Mouse (Mus musculus): ENCODE measurements around the gene Nop53. TPM values are rescaled to one million over a fixed set of nuclear protein-coding genes. Genes with fewer than 3 reads are reported as not detected.

Gene Nop53
- polyA plus RNA-seq (2015; fragmentation: Nextera tagmentation; extraction: Ambion mirVana): 133 and 135 TPM in 2 replicates

- Histone ChIP-seq H3K4me1 (replicated peaks) (peaks cover 32% of the 10 kb centered on the region), H3K27ac (peak within 1 kb of the TSS; percentile 98), H3K9me3 (no peaks in the 10 kb centered on the region), H3K4me2 (peak within 1 kb of the TSS; percentile 69), H3K4me3 (peak within 1 kb of the TSS; percentile 71), H3K27me3 (no peaks in the 10 kb centered on the region), H3K9ac (peak within 1 kb of the TSS; percentile 77), H3K36me3 (peaks cover 38% of the 10 kb centered on the region)
- ATAC-seq (ENCODE audit: low FRiP score): peak; percentile 94
- WGBS: 2% methylated on average over 59 of the region's 59 CpGs
Observed at GRCm38 (mm10) chr7:15945721-15946536, at the start of gene Nop53. Nop53 (minus strand) TSS chr7:15946074.

GRCm38 (mm10) chr7:15993789-15994188, 47.9 kb upstream of the Nop53 start:
- Histone ChIP-seq H3K27ac (no peak overlapping the region), H3K4me3 (no peak overlapping the region), H3K4me1 (replicated peaks) (no peaks in the 10 kb centered on the region), H3K27me3 (no peaks in the 10 kb centered on the region), H3K9ac (no peak overlapping the region), H3K4me2 (no peak overlapping the region), H3K9me3 (no peaks in the 10 kb centered on the region), H3K36me3 (peaks cover 82% of the 10 kb centered on the region)
- WGBS: 95% methylated on average over 4 of the region's 4 CpGs
- no peak for ATAC-seq (ENCODE audit: low FRiP score)

- Histone ChIP-seq H3K4me2 (no peak overlapping the region), H3K9ac (no peak overlapping the region), H3K36me3 (peaks cover 87% of the 10 kb centered on the region), H3K4me3 (no peak overlapping the region), H3K27ac (no peak overlapping the region), H3K4me1 (replicated peaks) (no peaks in the 10 kb centered on the region), H3K9me3 (no peaks in the 10 kb centered on the region), H3K27me3 (no peaks in the 10 kb centered on the region)
- WGBS: 95% methylated on average over 3 of the region's 3 CpGs
- ATAC-seq (ENCODE audit: low FRiP score): no peak
Observed at GRCm38 (mm10) chr7:15993152-15993551, 47.3 kb upstream of the Nop53 start.

GRCm38 (mm10) chr7:15991764-15992163, 45.9 kb upstream of the Nop53 start:
- no peak for ATAC-seq (ENCODE audit: low FRiP score)
- Histone ChIP-seq H3K4me1 (replicated peaks) (no peaks in the 10 kb centered on the region), H3K36me3 (peaks cover 87% of the 10 kb centered on the region), H3K27me3 (no peaks in the 10 kb centered on the region), H3K4me3 (no peak overlapping the region), H3K9me3 (no peaks in the 10 kb centered on the region), H3K9ac (no peak overlapping the region), H3K4me2 (no peak overlapping the region), H3K27ac (no peak overlapping the region)
- WGBS: 94% methylated on average over 3 of the region's 3 CpGs

GRCm38 (mm10) chr7:15987661-15988356, 41.9 kb upstream of the Nop53 start:
- no peak overlapping the region for H3K9ac ChIP-seq

GRCm38 (mm10) chr7:15982729-15983407, 37.0 kb upstream of the Nop53 start:
- H3K4me3 ChIP-seq: no peak overlapping the region
- H3K27me3 ChIP-seq: no peaks in the 10 kb centered on the region
- H3K4me2 ChIP-seq: no peak overlapping the region
- WGBS: 54% methylated on average over 4 of the region's 4 CpGs
- H3K27ac ChIP-seq: no peak overlapping the region
- ATAC-seq (ENCODE audit: low FRiP score): no peak
- H3K9ac ChIP-seq: no peak overlapping the region
- H3K9me3 ChIP-seq: no peaks in the 10 kb centered on the region
- peaks cover 72% of the 10 kb centered on the region for H3K36me3 ChIP-seq
- no peaks in the 10 kb centered on the region for H3K4me1 ChIP-seq (replicated peaks)

More at GRCm38 (mm10) chr7:15987661-15988356, 41.9 kb upstream of the Nop53 start:
- Histone ChIP-seq H3K4me3 (no peak overlapping the region), H3K36me3 (peaks cover 74% of the 10 kb centered on the region), H3K27ac (no peak overlapping the region), H3K4me2 (no peak overlapping the region), H3K9me3 (no peaks in the 10 kb centered on the region), H3K27me3 (no peaks in the 10 kb centered on the region), H3K4me1 (replicated peaks) (no peaks in the 10 kb centered on the region)
- 97% methylated on average over 16 of the region's 16 CpGs for WGBS
- ATAC-seq (ENCODE audit: low FRiP score): no peak

- no peak overlapping the region for H3K4me2 ChIP-seq
- H3K4me3 ChIP-seq: no peak overlapping the region
- H3K27ac ChIP-seq: no peak overlapping the region
- peaks cover 70% of the 10 kb centered on the region for H3K36me3 ChIP-seq
- no peaks in the 10 kb centered on the region for H3K9me3 ChIP-seq
- no peak overlapping the region for H3K9ac ChIP-seq
- no peak for ATAC-seq (ENCODE audit: low FRiP score)
- H3K27me3 ChIP-seq: no peaks in the 10 kb centered on the region
- WGBS: 88% methylated on average over 4 of the region's 4 CpGs
- H3K4me1 ChIP-seq (replicated peaks): no peaks in the 10 kb centered on the region
Observed at GRCm38 (mm10) chr7:15981538-15981937, 35.7 kb upstream of the Nop53 start.

- Histone ChIP-seq H3K4me3 (no peak overlapping the region), H3K9me3 (no peaks in the 10 kb centered on the region), H3K9ac (no peak overlapping the region), H3K4me1 (replicated peaks) (no peaks in the 10 kb centered on the region), H3K27ac (no peak overlapping the region), H3K36me3 (peaks cover 70% of the 10 kb centered on the region), H3K4me2 (no peak overlapping the region), H3K27me3 (no peaks in the 10 kb centered on the region)
- WGBS: 84% methylated on average over 8 of the region's 8 CpGs
- no peak for ATAC-seq (ENCODE audit: low FRiP score)
Observed at GRCm38 (mm10) chr7:15980246-15980645, 34.4 kb upstream of the Nop53 start.

GRCm38 (mm10) chr7:15975904-15976303, 30.0 kb upstream of the Nop53 start:
- no peaks in the 10 kb centered on the region for H3K27me3 ChIP-seq
- H3K4me1 ChIP-seq (replicated peaks): no peaks in the 10 kb centered on the region
- no peaks in the 10 kb centered on the region for H3K9me3 ChIP-seq
- no peak overlapping the region for H3K4me2 ChIP-seq
- H3K9ac ChIP-seq: no peak overlapping the region
- no peak overlapping the region for H3K4me3 ChIP-seq
- 78% methylated on average over 4 of the region's 4 CpGs for WGBS
- H3K36me3 ChIP-seq: peaks cover 92% of the 10 kb centered on the region
- ATAC-seq (ENCODE audit: low FRiP score): no peak
- H3K27ac ChIP-seq: no peak overlapping the region

GRCm38 (mm10) chr7:15975451-15975850, 29.6 kb upstream of the Nop53 start:
- ATAC-seq (ENCODE audit: low FRiP score): peak; percentile 28; the same call in 1 of the 2 replicates
- no peak overlapping the region for H3K27ac ChIP-seq
- no peaks in the 10 kb centered on the region for H3K27me3 ChIP-seq
- H3K4me2 ChIP-seq: no peak overlapping the region
- no peak overlapping the region for H3K4me3 ChIP-seq
- peaks cover 91% of the 10 kb centered on the region for H3K36me3 ChIP-seq
- WGBS: 95% methylated on average over 10 of the region's 10 CpGs
- no peak overlapping the region for H3K9ac ChIP-seq
- no peaks in the 10 kb centered on the region for H3K9me3 ChIP-seq
- no peaks in the 10 kb centered on the region for H3K4me1 ChIP-seq (replicated peaks)

GRCm38 (mm10) chr7:15974712-15975111, 28.8 kb upstream of the Nop53 start:
- no peak overlapping the region for H3K9ac ChIP-seq
- WGBS: 62% methylated on average over 5 of the region's 5 CpGs

GRCm38 (mm10) chr7:15972247-15972646, 26.4 kb upstream of the Nop53 start:
- H3K27me3 ChIP-seq: no peaks in the 10 kb centered on the region
- H3K4me3 ChIP-seq: no peak overlapping the region
- 54% methylated on average over 25 of the region's 25 CpGs for WGBS
- H3K36me3 ChIP-seq: peaks cover 71% of the 10 kb centered on the region
- no peaks in the 10 kb centered on the region for H3K4me1 ChIP-seq (replicated peaks)
- no peaks in the 10 kb centered on the region for H3K9me3 ChIP-seq
- H3K27ac ChIP-seq: no peak overlapping the region
- no peak overlapping the region for H3K9ac ChIP-seq
- ATAC-seq (ENCODE audit: low FRiP score): no peak; the same call in 1 of the 2 replicates
- no peak overlapping the region for H3K4me2 ChIP-seq

More at GRCm38 (mm10) chr7:15974712-15975111, 28.8 kb upstream of the Nop53 start:
- Histone ChIP-seq H3K4me1 (replicated peaks) (no peaks in the 10 kb centered on the region), H3K27ac (no peak overlapping the region), H3K4me3 (no peak overlapping the region), H3K4me2 (no peak overlapping the region), H3K27me3 (no peaks in the 10 kb centered on the region), H3K9me3 (no peaks in the 10 kb centered on the region), H3K36me3 (peaks cover 92% of the 10 kb centered on the region)
- ATAC-seq (ENCODE audit: low FRiP score): no peak
